Mouse (Mus musculus) cerebellum, adult 8-10 months (tissue): Measurements from ENCODE around the gene Actl6b.

Source experiments
- DNase-seq: peaks from one replicate; pipeline ENCODE4 v3.0.0; 2022

The Actl6b gene

DNA sequence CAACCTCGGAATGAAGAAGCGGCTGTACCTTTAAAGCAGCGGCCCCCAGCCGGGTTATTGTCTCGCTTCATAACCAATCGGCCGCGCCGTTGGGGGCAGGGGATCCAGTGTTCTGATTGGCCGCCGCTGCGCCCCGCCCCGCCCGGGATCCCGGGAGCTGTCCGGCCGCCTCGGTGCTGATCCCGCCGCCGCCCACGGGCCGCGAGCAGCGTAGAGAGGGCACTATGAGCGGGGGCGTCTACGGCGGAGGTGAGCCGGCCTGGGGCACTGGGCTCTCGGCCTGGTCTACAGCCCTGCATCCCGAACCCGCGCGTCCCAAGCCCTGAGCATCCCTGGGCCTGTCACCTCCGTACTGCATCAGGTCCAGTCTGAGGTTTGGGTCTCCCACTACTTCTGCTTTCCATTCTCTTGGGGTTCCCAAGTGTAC is at the start of gene Actl6b:
Gene Actl6b, plus strand, starts transcription at position 107 of the 427 bp plus-strand sequence.
- DNase-seq, result peak; percentile 94

GRCm38 (mm10) chr5:137504041-137504440 is 49.3 kb upstream of the Actl6b start:
- DNase-seq, result peak; percentile 27

DNA sequence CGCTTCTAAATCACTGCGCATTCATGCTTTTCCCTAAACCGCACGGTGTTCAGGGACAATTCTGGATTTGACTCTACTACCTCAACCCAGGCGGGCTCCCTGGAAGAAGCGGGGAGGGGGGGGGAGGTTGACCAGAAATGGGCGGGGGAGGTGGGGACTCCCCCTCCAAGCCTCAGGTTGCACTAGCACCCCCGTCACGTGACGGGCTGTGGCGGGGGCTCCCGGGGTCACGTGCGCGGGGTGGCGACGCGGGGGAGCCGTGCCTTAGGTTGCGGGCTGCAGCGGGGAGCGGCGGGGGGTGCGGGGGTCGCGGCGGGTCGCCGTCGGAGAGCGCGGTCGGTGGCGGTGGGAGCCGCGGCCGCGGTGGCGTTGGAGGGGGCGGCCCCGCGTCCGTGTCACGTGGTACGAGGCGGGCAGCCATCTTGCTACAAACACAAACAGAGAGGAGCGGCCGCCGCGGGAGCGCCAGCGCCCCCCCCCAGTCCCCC is 43.3 kb upstream of the Actl6b start:
- peak; percentile 86 for DNase-seq

DNA sequence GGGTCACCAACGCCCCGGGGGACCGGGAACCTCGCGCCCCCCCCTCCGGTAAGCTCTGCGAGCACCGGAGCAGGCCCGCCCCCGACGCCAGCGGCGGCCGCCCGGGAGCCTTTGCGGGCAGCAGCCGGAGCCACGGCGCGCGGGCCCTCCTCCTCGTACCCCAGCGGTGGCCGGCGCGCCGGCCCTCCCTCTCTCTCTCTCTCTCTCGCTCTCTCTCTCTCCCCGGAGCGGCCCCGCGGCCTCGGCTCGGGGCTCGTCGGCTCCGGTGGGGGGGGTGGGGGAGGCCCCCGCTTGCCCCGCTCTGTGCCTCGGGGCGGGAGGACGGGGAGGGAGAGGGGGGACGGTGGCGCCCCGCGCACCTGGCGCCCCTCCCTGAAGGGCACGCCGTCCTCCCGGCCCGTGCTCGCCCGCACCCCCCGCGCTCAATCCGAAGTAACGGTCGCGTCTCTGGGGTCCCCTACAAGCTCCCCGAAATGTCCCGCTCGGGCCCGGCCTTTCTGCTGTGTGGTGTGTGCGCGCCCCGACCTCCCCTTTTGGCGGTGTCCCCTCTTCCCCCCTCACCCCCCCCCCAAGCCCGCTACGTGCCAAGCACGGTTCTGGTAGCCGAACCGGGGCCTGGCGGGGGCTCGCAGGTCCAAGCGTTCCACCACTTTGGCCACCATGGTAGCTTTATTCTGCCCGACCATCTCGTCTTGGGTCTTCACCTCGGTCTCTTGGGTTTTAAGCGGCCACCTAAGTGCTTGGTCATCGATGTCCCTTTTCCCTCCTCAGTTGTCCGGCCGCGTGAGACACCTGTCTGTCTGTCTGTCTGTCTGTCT is 42.5 kb upstream of the Actl6b start:
- DNase-seq, result peak; percentile 44

DNA sequence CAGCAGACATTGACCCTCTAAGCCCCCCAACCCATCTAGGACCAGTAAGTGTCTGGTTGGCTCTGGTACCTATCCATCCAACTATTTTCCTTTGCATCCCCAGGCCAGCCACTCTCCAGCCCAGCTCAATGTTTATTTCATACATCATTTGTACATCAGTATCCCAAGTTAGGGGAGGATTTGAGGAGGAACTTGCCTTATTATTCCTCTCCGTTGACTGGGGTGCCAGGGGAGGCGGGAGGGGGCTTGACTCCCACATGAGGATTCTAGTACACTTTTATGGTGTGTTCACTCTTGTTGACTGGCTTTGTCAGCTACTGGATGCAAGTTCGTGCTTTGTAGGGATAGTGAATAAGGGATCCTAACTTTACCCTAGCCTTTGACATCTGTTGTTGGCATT is 41.6 kb upstream of the Actl6b start:
- DNase-seq, result peak; percentile 19

DNA sequence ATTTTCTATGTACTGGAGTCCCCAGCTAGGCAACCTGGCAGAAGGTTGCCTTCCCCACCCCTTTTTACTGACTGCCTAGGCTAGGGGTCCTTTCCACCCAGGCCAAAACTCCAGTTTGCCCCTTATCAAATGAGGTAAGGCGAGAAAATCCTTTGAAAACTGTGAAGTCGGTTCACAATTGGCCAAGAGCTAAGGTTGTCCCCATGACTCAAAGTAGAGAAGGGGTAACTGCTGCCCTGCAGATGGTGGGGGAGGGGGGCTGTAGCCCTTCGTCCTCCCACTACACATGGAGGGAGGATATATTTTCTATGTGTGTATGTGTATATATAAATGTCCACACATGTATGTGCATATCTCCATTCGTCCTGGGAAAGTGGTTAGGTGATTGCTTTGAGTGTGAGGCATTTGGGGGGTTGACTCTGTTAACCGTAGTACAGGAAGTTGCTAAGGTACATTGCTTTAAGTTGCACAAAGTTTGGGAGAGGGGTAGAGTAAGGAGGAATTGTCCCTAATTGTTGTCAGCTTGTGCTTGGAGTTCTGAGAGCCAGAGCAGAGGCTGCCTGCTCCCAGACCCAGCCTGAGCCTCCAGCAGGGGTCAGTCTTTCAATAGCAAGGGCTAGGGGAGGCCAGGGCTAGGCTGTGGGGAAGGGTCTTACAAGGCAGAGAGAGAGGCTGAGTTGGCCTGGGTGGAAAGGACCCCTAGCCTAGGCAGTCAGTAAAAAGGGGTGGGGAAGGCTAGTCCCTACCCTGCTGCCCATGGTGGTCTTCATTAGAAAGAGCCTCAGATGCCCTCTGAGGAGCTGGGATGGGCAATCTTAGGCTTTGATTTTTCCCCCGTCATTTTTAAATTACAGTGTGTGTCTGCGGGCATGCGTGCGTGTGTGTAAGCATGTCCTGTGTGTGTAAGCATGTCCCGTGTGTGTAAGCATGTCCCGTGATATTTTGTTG is 40.2 kb upstream of the Actl6b start:
- peak; percentile 31 for DNase-seq

DNA sequence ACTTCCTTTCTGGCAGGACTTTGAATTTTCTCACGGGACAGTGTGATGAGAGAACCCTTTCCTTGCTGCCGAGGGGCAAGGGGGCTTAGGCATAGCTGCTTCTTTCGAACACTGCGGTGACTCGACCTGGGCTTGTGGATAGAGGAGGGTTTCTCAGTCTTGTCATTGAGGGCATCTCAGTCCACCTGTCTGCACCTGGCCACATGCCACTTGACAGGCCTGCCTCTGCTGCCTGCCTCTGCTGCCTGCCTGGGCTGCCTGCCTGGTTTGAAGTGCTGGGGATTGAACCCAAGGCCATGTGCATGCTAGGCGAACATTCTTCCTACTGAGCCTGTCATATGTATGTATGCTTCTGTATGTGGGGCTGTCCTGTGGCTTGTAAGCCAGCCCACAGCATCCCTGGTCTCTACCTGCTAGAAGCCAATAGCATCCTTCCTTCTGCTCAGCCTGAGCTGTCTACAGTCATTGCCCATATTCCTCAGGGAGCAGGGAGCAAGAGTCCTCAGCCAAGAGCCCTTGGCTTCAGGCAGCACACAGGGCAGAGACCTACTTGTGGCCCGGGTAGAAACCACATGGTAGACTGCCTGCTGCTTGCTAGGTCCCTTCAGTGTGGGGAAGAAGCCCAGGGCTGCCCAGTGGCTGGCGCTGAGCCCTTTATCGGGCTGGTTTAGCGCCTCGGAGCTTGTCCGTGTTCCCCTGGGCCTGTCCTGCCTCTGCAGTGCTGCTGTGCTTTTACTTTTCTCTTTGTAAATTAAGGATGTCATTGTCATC is 39.2 kb upstream of the Actl6b start:
- DNase-seq, result peak; percentile 50

- peak; percentile 25 for DNase-seq
Observed at GRCm38 (mm10) chr5:137514811-137515210, 38.5 kb upstream of the Actl6b start.

GRCm38 (mm10) chr5:137518436-137518835 is 34.9 kb upstream of the Actl6b start, which contains the start of gene Gigyf1:
Gigyf1 (plus strand) TSS chr5:137518548.
- no peak for DNase-seq

GRCm38 (mm10) chr5:137519691-137520550 is 33.4 kb upstream of the Actl6b start:
- no peak for DNase-seq

DNA sequence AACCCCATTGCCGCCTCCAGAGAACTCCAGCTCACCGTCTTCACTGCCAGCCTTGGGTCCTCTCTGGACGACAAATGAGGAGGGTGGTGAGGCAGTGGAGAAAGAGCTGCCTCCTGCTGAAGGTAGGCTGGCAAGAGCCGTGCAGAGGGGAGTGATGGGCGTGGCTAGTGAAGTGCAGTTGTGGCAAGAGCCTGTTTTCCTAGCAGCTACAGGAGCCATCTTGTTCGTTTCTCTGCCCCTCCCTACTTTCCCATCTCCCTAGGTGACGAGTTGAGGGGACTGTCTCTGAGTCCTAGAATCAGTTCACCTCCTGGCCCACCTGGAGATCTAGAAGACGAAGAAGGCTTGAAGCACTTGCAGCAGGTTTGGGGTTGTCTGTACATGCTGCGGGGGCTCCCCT is 31.5 kb upstream of the Actl6b start:
- no peak for DNase-seq

GRCm38 (mm10) chr5:137522711-137523110 is 30.6 kb upstream of the Actl6b start:
- DNase-seq, result no peak

DNA sequence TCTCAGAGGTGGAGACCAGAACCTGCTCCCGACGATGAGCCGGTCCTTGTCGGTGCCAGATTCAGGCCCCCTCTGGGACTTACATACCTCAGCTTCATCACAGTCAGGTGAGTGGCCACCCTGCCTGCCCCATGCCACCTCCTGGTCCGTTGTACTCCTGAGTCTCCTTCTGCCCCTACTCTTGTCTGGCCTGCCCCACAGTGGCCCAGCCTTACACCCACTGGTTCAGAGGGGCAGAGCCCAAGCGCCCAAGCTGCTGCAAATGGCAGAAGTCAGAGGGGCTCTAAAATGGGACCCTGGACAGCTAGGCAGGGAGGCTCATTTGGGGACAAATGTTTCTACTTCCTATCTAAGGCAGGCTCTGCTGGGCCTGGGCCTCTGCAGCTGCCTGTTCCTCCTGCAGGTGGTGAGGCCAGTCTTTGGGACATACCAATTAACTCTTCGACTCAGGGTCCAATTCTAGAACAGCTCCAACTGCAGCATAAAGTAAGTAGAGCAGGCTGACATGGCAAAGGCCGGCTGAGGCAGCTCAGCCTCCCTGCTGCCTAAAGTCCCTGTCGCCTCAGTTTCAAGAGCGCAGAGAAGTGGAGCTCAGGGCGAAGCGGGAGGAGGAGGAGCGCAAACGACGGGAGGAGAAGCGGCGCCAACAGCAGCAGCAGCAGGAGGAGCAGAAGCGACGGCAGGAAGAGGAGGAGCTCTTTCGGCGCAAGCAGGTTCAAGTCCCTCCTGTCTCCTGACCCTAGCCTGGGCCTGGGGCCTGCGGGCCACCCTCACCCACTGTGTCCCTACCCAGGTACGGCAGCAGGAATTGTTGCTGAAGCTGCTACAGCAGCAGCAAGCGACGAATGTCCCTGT is 29.7 kb upstream of the Actl6b start:
- no peak for DNase-seq

- DNase-seq, result no peak
Observed at GRCm38 (mm10) chr5:137524251-137524515, 29.1 kb upstream of the Actl6b start.

DNA sequence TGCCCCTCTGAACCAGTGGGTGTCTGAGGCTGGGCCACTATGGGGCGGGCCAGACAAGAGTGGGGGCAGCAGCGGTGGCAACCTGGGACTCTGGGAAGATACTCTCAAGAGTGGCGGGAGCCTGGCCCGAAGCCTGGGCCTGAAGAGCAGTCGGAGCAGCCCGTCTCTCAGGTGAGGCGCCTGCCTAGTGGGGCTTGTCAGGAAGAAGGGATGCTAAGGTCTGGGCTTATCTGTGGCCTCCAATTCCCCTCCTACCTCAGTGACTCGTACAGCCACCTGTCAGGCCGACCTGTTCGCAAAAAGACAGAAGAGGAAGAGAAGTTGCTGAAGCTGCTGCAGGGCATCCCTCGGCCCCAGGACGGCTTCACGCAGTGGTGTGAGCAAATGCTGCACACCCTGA is 28.6 kb upstream of the Actl6b start:
- no peak for DNase-seq

DNA sequence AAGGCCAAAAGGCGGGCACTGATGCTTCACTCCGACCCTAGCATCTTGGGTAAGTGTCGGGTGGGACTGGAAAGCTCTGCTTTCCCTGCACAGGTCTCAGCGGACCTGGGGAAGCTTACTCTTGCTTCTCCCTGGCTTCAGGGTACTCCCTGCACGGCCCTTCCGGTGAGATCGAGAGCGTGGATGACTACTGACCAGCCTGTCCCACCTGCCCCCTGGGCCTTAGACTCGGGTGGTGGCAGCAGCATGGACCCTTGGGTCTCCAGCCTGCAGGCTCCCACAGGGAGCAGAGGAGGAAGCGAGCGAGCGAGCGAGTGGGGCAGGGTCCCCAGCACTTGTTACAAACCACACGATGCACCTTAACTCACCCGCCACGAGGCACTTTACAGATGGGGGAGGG is 27.8 kb upstream of the Actl6b start:
- DNase-seq, result no peak

DNA sequence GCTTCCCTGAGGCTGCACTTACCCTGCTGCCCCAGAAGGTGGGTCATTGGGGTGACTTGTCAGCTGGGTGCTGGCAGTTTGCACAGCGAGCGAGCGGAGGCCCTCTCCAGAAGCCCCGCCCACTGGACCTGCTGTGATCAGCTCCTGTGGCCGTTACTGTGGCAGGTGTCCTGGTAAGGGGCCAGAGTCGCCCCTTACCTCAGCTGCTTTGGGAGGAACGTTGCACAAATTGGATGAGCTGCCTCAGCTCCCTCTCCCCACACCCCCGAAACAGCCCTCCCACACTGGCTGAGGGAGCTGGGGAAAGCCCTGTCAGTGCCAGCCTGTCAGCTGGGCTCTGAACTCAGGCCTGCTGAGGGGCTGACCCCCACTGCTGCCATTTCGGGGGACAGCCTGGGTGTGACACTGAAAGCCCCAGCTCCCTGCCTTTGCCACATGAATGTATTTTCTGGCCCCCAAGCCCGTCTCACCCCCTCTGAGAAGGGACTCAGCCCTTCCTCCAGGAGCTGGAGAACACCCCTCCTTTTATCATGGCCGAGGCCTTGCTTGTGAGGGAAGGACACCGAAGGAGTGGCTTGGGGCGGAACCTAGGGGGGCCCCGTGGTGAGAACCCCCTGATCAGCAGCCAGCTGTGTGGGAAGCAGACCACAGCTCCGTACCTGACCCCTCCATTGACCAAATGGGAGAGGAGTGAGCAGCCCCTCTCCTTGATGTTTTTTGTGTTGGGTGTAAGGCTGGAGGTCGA is 27.0 kb upstream of the Actl6b start:
- DNase-seq, result no peak

DNA sequence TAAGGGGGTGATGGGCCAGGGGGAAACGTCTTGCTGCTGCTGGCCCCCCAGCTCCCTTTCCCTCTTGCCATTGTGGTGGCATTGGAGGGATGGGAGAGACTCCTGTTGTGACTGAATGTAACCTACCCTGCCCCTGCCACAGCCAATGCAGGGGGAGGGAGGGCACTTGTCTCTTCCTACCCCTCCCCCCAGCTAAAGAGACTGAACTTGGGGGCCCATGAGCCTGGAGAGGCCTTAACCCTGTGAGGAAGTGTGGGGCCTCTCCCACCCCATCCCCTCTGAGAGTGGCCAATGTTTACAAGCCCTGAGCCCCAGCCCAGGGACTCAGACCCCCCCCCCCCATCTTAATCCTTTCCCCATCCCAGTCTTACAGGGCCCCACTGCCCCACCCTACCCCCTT is 25.9 kb upstream of the Actl6b start:
- DNase-seq, result no peak

- DNase-seq, result no peak
Observed at GRCm38 (mm10) chr5:137528247-137528968, 24.9 kb upstream of the Actl6b start.
